Mouse (Mus musculus) left cerebral cortex, postnatal 4 days (tissue): Measurements from ENCODE around the gene Ufd1. TPM values are rescaled to one million over a fixed set of nuclear protein-coding genes. Genes with fewer than 3 reads are reported as not detected.
"Not testable (repeated sequence)": the region's sequence is repeated elsewhere in the genome, so short reads cannot be mapped to it uniquely, and the experiment has no call there.

ENCODE experiments used
- DNase-seq: peaks from one replicate; pipeline ENCODE4 v3.0.0-alpha.2; 2022
- intact Hi-C: fragments of 180-260 bp; cut with DNase I; formaldehyde crosslinking; loops from one replicate; pipeline ENCODE4 v1.15.1; 2025
- total RNA-seq, 2 experiments: library from RNA; stranded (reverse); gene quantifications; 2 replicates each; pipeline ENCODE4 v1.2.3; 2021

Gene Ufd1
- total RNA-seq, 2 experiments from 2014 or later = 95.2 to 107 TPM

DNA sequence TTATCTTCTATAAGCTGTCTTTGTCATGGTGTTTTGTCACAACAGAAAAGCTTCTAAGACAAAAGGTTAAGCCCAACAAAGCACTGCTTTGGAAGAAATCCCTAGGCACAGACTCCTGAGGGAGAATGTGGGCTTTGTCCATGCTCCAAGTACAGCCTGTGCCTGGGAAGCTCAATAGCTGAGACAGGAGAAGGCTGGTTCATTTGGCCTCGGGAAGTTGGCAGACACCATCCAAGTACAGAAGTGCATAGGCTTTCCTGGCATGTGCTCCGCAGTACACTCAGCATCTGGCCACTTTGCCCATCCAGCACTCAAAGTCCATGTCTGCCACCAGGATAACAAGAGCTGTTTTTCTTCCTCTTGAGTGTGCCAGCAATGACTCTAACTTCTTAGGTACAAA is 5.8 kb upstream of the Ufd1 start:
- DNase-seq = no peak

DNA sequence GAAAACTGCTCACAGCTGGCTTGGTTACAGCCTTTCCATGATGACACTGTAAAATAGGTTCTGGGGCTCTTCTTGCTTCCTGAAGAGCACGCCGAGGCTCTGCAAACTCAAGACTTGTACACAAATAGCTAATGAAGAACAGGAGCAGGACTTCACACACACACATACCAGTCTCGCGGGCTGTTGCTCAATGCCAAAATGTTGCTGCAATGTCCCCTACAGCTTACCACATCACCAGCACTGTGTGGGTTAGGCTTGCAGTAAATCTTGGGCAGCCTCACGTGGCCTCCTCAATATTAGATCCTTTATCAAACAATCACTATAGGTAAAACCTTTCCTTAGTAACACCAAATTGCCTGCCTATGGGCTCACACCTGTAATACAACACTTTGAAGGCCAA is 2.6 kb upstream of the Ufd1 start:
- intact Hi-C loops = no loop called here
- DNase-seq = no peak

More for the DNA sequence above, 5.8 kb upstream of the Ufd1 start:
- intact Hi-C loops = no loop called here

DNA sequence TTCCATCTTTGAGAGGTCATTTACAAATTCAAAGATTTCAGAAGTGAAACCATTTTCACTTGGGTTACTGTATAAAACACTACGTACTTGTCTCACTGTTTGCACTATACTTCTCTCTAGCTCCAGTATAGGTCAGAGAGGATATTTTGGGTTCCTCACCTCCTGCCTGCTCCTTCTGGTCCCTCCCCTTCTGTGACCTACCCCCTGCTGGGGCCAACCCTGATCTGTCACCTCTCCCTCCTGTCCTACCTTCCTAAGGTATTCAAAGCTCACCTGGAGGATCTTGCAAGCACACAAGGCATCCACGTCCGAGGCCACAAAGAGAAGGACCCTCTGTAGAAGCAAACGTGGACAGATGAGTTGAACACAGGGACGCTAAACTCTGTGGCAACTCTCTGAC is 547 bp upstream of the Ufd1 start:
- peak; percentile 30 for DNase-seq
- intact Hi-C loops = no loop called here

DNA sequence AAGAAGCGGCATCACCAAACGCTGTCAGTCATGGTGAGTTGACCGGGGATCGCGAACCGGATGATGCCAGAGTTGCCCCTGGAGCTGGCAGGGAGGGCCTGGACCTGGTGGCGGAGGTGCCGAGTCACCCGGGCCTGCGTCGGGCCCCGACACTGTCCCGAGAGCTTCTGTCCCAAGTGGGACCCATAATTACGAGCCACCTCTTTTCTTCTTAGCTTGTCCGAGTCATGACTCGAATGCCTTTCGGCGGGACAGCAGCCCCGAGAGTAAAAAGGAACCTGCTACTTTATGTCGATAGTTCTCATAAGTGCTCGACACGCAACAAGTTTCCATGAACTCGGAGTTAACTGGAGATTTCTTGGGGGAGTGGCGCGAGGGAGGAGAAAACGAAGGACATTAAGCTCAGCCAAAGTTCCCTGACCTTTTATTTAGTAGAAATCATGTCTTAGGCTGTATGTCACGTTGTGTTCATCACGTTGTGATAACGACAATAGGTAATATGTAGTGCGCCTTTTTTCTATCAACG is 869 bp downstream of the Ufd1 start:
- no peak for DNase-seq
- intact Hi-C loops = no loop called here

DNA sequence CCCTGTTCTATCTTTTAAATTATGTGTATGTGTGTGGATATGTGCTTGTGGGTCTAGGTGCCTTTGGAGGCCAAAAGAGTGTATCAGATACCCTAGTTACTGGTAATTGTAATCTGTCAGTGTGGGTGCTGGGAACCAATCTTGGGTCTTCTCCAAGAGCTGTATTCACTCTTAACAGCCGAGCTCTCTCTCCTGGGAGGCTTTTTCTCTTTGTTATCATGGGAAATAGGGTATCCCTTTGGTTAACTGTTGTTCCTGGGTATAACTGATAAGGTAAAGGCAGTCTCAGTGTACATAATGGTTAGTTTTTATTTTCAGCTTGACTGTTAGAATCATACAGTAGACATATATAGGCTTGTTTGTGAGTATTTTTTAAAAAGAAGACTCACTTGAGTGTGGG is 10.8 kb downstream of the Ufd1 start:
- no peak for DNase-seq
- intact Hi-C loops = no loop called here

DNA sequence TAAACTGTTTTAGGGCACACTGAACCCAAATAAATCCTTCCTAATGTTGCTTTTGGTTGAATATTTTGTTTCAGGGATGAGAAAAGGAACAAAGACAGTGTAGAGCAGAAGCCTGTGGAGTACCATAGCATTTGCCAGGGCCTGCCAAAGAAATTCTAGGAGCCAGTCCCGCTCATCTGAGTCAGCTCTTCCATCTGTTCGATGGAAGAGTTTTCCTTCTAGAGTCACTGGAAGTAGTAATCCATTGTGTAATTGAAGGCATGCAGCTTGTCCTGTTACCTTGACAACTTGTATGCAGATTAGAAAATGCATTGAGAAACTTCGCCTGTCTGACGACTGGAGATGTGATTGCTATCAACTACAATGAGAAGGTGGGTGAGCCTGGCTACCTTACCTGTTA is 11.3 kb downstream of the Ufd1 start:
- no peak for DNase-seq
- intact Hi-C loops = no loop called here

DNA sequence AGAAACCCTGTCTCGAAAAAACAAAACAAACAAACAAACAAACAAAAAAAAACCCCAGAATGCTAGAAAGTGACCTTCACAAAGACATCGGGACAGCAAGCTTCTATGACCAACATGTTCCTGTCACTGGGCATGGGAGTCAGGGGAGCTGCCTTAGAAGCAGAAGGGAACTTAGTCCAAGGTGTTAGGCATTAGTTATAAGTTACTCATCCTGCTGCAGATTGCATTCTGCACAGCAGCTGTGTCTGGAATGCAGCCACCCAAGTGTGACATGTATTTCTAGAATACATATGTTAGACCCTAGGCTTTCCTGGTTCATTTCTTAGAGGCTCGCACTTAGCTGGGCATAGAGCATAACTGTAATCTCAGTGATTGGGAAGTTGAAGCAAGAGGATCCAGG is 17.1 kb downstream of the Ufd1 start:
- no peak for DNase-seq
- intact Hi-C loops = no loop called here

DNA sequence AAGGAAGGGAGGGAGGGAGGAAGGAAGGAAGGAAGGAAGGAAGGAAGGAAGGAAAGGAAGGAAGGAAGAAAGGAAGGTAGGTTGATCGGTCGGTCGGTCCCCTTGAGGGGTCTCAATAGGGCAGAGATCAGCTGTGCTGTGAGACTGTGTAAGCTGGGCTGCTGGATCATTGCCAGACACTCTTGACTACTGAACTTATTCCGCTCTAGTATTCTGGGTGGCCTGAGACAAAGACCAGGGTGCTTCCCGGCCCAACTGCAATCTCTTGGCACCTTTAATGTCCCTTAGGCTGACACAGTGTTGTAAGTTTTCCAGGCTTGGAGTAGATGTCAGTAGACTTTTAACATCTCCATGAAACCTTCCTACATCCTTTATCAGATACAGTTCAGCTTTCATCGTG is 17.5 kb downstream of the Ufd1 start:
- no peak for DNase-seq
- intact Hi-C loops = no loop called here

DNA sequence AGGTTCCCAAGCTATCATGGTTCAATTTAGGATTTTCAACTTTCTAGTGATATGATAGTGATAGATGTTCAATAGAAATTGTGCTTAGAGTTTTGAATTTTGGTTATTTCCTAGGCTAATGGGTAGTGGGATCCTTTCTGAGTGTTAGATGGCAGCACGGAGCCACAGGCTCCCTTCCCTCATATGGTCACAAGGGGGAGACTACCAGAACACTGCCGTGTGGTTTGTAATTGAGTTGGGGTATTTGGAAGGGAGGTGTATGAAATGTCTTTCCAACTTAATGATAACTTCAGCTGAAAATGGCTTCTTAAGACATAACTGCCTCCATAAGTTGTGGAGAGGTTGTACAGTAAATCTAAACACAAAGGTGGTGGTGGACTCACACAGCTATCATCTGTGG is 21.9 kb downstream of the Ufd1 start:
- no peak for DNase-seq
- intact Hi-C loops = no loop called here

DNA sequence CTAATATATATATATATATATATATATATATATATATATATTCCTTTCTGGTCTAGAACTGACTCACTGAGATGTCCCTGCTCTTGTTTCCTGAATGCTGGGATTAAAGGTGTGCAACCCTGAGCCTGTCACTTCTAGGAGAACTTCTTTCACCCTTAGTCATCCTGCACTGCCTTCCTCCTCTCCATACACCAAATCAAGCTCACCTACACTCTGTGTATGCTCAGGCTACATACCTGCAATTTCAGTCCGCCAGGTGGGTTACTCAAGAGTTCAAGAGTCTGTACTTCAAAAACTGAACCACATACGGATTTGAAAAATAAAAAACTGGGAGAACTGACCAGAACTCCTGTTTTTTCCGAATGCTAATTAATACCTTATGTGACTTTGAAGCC is 24.5 kb downstream of the Ufd1 start:
- no peak for DNase-seq
- intact Hi-C loops = no loop called here

DNA sequence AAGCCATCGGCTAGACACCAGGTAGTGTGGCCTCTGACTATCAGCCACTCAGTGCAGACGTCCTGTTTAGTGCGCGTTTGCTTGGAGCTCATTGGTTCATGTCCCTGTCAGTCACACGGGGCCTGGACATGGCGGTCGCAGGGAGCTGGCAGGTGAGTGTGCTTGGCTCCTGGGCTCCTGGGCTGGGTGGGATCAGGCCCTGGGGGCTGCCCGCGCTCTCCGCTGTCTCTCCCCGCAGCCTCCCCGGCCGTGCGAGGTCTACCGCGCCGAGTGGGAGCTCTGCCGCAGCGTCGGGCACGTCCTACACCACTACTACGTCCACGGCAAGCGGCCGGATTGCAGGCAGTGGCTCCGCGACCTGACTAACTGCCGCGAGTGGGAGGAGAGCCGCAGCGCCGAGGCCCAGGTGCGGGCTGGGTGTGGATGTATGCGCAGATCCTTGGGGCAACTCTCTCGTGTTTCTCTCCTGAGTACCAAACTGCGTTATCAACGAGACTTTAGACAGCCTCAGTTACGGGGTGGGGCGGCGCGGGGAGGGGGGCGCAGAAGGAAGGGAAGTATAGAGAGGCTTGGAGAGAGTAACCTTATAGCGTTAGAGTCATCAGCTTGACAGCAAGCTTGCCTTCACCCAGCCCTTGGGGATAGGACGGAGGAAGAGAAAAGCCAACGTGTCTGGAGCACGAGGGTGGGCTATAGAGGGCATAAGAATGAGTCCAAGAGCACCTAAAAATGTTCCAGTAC is 25.1 kb downstream of the Ufd1 start, which contains the start of the genes 2510002D24Rik and Gm28539:
Gene 2510002D24Rik, plus strand, starts transcription at position 111 of the 741 bp plus-strand sequence.
Gene Gm28539, plus strand, starts transcription at position 117 of the 741 bp plus-strand sequence.
- peak; percentile 95 for DNase-seq
- intact Hi-C loops = no loop called here

DNA sequence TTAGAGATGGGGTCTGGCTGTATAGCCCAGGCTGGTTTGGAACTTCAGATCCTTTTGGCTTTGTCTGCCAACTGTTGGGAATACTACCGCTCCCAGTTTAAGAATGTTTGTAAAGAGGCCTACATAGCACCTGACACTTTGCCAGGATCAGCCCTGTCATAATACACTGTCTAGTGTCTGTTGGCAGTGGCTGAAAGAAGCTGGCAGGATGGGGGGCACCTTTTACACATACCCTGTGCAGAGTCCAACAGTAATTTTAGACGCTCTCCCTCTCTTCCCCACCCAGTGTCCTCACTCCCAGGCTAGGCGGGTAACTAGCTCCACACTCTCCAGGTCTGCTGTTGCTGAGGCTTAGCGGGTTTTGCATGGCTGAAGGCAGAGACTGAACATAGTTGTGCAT is 26.8 kb downstream of the Ufd1 start:
- intact Hi-C loops = no loop called here
- no peak for DNase-seq

DNA sequence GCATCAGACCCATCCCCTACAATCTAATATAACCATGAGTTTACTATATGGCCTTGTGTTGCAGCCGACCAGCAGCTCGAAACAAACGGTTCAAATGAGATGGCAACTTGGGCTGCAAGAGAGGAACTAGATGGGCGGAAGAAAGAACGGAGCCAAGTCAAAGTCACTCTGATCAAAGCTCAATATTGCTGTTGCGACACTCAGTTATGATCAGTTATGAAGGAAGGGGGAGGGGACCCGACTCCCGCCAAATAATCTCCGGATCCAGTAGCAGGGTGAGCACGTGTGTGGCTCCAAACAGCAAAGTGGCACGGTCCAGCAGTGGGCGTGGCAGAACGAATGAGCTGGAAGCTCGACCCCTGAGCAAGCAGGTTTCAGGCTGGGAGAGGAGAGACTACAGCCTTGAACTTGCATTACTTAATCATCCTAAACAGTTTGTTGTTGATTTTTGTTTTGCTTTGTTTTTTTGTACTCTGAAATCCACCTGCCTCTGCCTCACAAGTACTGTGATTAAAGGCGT is 34.8 kb downstream of the Ufd1 start:
- DNase-seq = no peak
- intact Hi-C loops = no loop called here

DNA sequence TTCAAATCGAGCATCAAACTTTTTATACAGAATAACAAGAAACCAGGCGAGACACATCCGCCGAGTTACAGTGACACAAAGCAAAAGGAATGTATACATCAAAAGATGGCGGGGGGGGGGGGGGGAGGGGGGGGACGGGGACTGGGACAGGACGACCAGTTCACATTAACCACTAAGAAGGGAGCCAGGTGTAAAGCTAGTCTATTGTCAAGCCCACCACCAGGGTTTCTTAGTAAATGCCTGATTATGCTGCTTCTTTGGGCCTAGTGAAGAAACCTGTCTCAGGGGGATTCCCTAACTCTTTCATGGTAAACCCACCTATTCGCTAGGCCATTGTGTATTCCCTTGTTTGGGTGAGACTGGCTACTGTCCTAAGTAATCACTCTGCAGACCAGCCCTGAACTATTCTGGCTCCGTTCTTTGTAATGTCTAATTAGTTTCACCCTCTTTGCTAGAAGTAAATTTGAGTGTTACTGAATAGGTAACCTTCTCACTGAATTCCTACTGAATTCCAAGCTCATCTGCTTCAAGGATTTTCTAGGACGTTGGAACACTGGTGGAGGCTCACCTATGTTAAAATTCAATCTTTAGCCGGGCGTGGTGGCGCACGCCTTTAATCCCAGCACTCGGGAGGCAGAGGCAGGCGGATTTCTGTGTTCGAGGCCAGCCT is 38.1 kb downstream of the Ufd1 start:
- intact Hi-C loops = not testable (repeated sequence)

DNA sequence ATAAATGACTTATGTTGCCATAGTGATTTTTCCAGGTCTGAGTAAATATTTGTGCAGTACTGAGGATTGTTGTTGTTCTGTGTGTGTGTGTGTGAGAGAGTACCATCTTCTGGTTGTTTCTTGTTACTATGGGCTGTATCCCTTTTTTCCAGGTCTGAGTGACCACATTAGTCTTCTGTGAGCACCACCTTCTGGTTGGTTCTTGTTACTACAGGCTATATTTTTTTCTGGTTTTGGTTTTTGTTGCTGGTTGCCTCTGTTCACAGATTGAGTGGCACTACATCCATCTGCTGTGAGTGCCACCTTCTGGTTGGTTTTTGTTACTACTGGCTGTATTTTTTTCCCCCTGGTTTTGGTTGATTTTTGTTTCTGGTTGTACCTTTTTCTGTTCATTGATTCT is 47.0 kb downstream of the Ufd1 start:
- DNase-seq = no peak
- intact Hi-C loops = no loop called here

More for the DNA sequence above, 38.1 kb downstream of the Ufd1 start:
- not testable (repeated sequence) for DNase-seq

DNA sequence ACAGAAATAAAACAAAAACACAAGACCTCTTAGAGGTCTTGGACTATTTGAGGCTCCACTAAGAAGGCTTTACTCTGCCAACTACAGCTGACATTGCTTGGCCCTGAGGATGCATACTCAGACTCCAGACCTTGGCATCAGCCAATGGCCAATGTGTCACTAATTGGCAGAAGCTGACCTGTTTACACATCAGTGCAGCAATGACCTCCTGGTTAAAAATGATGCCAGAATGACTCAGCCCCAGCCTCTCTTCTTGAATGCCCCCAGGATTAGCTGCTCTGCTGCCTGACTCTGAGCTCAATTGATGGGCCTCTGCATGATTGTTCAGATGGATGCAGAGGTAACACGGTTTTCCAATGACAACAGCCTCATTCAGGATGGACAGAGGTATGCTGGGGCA is 48.6 kb downstream of the Ufd1 start:
- DNase-seq = no peak
- intact Hi-C loops = no loop called here

DNA sequence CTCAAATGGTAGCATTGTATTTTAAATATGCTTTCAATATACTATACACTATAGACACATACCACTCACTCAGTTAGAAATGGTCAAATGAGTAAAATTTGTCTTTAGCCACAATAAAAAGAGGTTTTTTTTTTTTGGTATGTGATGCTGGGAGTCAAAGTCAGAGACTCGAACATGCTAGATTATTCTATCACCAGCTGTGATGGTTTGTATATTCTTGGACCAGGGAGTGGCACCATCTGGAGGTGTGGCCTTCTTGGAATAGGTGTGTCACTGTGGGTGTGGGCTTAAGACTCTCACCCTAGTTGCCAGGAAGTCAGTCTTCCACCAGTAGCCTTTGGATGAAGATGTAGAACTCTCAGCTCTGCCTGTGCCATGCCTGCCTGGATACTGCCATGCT is 58.9 kb downstream of the Ufd1 start:
- intact Hi-C loops = not testable (repeated sequence)

DNA sequence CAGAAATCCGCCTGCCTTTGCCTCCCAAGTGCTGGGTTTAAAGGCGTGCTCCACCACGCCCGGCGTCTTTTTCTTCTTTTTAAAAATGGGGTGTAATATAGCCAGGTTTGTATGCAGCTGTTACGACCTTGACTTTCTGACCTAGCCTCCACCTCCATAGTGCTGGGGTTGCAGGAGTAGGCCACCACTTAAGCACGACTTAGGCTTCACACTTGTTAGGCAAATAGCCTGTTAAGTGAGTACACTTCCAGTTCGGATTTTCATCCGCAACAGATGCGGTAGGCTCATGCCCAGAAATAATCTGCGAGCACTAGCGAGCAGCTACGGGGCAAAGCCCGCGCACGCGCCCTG is 64.5 kb downstream of the Ufd1 start:
- intact Hi-C loops = no loop called here

More for the DNA sequence above, 58.9 kb downstream of the Ufd1 start:
- DNase-seq = not testable (repeated sequence)

DNA sequence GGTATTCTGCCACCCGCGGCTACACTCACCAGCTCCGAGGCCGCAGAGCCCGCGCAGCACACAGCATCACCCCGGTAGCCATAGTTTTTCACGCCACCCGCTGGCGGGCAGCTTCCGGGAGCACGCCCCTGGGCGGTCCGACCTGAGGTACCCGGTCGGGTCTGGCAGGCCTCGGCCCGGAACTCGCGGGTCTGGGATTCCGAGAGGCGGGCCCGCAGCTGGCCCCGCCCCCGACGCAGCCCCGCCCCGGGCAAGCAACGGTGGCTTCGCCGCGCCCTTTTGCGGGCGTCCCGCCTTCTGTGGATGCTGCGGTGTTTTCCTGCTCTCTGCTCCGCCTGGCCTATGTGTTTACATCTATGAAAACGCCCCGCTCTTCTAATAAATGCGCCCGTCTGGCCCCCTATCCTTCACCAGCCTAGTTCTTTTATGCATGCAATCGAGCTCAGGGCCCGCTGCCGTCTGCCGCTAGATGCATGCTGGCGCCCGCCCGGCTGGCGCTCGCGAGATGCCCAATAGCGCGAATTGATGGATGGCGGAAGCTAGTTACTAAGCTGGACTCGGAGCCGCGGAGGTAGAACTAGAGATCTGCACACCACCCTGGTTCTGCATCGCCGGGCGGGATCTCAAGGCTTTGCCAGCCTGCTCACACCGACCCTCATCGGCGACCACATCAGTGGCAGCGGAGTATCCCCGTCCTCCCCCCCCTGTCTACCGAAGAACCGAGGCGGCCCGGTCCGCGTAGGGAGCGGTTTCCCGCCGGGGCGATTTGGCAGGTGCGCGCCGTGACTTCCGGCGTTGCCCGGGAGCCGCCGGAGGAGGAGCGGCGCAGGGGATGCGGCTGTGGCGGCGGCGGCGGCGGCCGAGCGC is 65.1 kb downstream of the Ufd1 start, which contains the start of the genes Mrpl40 and Hira:
Gene Mrpl40, minus strand, starts transcription at position 421 of the 867 bp plus-strand sequence.
Gene Hira, plus strand, starts transcription at position 596 of the 867 bp plus-strand sequence.
- peak; percentile 93 for DNase-seq
- intact Hi-C loops = no loop called here

More for the DNA sequence above, 64.5 kb downstream of the Ufd1 start:
- no peak for DNase-seq

DNA sequence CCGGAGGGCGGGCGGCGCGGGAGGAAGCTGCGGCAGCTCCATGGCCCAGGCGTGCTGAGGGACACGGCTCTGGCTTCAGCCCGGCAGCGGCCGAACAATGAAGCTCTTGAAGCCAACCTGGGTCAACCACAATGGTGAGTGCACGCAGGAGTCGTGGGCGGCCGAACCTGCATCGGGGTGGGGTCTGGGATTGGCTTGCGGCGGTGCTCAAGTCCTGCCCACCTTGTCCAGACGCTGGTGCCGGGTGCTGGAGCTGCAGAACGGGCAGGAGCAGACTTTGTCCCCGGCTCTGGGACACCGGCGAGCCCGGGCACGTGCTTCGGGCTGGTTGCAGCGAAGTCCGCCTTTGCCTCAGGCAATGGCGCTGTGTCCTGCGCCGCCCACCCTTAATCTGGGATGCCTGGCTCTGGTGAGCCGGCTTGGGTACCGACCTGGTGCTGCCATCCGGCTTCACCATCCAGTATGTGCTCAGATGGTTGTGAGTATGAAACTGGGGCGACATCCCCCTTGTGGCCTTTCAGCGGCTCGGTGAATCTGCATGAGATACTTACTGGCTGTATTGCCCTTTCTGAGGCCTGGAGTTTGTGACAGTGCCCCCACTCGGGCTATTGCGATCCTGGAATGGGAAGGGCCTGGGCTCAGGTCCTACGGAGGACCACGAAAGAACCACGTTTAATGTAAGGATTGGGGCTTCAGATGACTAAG is 66.0 kb downstream of the Ufd1 start:
- DNase-seq = peak; percentile 76
- intact Hi-C loops = no loop called here
